Mouse (Mus musculus) embryo, embryonic 11.5 days (tissue): ENCODE data around the gene Eif1.
"Not testable (repeated sequence)": the region's sequence is repeated elsewhere in the genome, so short reads cannot be mapped to it uniquely, and the experiment has no call there.

Experiments
- DNase-seq: peaks from one replicate; pipeline ENCODE4 v3.0.0-alpha.2; 2012; ENCODE audit warnings: low read depth, low spot score

Eif1 gene

DNA sequence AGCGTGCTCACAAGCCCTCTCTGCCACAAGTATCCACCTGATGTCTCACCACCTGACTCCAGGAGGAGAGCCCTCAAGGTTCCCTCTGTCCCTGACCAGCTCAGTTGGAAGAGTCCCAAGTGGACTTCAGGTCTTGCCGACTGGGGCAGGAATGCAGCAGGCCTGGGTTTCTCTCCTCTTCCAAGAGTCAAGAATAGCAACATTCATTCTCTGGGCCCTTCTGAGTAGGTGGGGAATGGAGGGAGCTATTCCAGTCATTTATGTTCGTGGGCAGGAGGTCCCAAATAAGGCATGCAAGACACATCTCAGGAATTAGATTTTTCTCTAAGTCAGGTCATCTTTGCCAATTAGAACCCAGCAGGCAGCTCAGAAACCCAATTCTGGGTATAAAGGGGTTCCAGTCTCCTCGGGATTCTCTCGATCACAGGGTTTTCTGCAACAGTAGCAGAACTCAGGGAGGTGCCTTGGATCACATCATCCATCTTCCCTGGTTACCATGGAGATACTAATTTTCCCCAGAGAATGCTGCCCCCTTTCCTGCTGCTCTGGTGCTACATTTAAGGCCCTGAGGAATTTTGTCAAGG lies 7.5 kb upstream of the Eif1 start:
- no peak for DNase-seq

DNA sequence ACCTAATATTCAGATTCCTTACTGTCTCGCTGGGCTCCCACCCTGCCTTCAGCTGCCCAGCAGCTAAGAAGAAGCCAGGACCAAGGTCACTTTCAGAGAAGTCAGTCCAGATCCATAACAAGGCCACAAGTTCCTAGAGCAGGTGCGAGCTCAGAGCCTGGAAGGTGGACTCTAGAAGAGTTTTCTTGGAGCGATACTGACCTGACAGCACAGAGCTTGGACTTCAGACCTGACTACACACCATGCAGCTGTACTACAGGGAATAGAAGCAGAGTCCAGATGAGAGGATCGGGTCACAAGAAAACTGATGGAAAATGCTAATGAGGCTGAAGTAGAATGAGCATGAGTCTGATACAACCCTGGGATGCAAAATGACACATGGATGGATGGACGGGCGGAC lies 6.3 kb upstream of the Eif1 start:
- DNase-seq, result no peak

DNA sequence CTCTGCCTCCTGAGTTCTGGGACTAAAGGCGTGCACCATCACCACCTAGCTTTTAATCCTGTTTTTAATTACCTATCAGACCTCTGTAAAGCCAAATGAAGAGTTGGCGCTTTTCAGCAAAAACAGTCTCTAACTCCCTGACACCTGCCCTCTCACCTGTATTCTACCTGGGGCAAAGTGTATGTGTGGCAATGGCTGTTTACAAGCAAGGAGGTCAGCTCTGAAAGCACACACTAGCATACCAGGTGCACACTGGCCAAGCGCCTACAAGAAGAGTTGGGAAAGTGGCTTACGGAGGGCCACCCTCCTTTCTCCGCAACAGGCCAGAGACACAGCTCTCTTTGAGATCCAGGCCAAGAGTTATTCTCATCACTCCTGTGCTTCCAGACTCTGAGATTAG lies 4.2 kb upstream of the Eif1 start:
- no peak for DNase-seq

DNA sequence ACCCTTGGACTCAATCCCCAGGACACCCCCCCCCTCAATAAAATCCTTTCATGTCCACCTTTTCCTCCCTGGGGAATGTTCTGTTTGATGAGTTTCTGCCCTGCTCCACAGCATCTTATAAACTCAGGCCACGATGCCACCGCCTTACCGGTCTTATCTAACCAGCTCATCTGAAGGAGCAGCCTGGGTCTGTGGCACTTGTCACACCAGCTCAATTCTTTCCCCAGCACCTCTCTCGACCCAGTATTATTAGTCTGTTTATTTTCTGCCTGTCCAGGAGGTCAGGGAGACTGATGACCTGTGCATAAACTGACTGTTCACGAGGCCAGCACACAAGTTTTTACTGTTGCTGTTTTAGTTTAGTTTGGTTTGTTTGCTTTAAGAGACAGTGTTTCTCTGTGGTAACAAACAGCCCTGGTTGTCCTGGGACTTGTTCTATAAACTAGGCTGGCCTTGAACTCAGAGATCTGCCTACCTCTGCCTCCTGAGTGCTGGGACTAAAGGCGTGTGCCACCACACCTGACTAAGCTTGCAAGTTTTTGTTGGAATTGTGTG lies 1.8 kb upstream of the Eif1 start:
- DNase-seq, result no peak

DNA sequence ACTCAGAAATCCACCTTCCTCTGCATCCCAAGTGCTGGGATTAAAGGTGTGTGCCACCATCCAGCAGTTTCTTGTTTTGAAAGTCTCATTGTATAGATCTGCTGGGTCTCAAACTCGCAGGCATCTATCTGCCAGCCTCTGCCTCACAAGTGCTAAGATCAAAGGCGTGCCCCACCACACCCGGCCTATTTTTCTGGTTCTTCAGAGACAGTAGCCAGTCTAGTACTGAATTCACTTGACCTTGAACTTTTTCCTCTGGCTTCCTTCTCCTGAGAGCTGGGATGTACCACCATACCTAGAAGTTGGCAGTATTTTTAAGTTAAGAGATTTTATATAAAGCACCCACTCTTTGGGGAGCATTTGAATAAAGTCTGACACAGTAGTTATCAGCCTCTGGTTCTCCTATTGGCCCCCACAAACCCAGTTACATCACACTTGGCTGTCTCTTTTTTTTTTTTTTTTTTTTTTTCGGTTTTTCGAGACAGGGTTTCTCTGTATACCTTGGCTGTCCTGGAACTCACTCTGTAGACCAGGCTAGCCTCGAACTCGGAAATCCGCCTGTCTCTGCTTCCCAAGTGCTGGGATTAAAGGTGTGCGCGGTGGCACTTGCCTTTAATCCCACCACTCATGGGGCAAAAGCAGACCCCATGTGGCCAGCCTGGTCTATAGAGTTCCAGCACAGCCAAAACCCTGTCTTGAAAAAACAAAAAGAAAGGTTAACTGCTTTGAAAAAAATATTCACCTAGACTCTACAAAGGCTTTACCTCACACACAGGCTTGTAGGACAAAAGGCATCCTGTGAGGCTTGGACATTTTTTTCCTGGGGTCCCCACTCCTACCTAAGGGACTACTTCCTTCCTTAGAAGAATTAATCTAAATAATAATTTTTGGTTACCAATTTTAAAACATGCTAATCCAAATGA lies 895 bp upstream of the Eif1 start:
- no peak for DNase-seq

DNA sequence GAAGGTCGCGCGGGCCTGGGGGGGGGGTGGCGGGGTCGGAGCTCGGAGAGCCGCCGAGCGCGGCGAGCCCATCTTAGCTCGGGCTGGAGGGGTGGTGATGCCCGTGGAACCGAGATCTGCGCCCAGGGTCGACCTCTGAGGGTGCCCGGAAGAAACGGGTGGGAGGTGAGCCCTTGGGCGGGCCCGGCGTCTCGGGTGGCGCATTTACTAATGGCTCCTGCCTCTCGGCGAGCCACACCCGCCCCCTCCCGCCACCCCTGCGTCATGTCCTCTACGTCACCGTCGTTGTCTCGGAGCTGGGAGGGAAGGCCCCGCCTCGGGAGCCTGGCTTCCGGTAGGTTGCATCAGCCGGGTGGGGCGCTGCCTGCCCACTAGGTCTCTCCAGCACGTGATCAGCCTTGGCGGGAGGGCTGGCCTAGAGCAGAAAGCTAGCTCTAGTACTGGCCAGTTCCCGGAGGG lies 516 bp downstream of the Eif1 start:
- DNase-seq, result peak; percentile 95

DNA sequence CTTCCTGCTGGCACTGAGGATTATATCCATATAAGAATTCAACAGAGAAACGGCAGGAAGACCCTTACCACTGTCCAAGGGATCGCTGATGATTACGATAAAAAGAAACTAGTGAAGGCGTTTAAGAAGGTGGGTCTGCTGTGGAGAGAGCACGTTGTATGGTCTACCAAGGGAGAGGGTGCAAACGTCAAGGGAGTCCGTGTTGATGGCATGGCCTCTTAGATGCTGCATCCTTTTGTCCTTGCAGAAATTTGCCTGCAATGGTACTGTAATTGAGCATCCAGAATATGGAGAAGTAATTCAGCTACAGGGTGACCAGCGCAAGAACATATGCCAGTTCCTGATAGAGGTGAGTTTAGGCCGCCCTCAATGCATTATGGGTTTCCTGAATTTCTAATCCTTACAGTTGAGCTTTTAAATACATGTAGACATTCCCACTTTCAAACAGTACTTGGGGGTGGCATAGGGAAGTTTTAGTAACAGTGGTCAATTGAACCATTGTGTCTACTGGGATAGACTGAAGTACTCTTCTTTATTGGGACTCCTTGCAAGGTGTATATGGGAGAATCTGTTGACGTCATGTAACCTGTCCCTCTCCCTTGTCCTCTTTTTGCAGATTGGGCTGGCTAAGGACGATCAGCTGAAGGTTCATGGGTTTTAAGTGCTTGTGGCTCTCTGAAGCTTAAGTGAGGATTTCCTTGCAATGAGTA lies 1.2 kb downstream of the Eif1 start:
- not testable (repeated sequence) for DNase-seq

DNA sequence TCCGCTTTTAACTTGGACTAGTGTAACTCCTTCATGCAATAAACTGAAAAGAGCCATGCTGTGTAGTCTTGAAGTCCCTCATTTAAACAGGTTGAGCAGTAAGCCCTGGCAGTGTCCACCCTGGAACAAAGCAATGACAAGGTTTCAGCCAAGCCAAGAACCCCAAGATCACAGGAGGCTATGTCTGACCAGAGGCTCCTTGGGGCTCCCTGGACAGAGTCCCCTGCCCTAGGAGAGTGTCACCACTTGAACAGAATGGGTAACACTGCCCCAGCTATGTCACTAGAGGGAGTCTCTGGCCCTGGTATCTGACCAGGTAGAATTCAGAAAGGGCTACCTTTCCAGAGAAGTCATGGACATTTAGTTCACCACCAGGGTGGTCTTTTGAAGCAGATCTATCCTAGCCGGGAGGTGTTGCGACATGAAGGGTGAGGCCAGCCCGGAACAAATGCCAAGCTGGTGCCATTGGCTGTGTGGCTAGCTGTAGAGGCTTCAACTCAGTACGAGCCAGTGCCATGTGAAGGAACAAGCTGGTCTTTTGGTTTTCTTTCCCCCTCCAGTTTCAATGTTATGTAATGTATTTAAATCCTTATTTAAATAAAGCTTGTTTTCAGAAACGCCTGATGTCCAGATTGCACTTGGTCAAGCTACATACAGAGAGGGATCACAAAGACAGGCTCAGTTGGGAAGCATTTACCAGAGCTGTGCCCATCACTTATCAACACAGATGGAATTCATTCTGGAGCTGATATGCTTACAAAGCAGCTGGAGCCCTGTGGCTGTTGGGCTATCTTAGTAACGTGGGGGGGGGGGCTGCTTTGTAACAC lies 2.0 kb downstream of the Eif1 start:
- not testable (repeated sequence) for DNase-seq

DNA sequence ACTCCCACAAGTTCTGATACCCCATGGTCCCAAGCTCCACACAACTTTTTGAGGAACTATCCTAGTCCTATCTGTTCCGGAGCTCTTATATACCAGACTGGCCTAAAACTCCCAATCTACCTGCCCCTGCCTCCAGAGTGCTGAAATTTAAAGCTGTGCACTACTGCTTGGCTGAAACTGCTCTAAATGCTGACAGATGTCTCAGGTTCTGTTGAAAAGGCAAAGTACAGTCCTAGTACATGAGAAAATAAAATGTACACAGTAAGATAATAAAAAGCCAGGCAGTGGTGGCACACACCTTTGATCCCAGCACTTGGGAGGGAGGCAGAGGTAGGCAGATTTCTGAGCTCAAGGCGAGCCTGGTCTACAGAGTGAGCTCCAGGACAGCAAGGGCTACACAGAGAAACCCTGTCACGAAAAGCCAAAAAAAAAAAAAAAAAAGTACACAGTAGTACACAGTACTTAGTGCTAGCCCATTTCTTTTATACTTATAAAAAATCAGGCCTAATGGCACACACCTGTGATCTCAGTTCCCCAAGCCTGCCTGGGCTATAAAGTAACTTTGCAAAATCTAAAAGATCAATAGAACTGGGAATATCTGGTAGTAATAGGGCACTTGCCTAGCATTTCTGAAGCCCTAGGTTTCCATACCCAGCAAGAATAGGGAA lies 3.0 kb downstream of the Eif1 start:
- no peak for DNase-seq

DNA sequence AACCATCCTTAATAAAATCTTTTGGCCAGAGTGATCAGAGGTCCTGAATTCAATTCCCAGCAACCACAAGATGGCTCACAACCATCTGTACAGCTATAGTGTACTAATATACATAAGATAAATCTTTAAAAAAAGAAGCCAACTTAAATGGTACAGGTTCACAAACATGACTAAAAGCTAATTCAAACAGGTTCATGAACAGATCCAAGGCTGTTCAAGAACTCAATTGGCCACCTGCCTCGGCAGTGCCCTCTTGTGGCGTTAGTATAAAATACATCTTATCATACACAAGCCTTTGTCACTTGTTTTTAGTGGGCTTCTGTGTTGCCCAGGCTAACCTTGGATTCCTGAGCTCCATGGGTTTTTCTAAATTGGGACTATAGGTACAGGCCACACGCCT lies 3.9 kb downstream of the Eif1 start:
- DNase-seq, result peak; percentile 63

DNA sequence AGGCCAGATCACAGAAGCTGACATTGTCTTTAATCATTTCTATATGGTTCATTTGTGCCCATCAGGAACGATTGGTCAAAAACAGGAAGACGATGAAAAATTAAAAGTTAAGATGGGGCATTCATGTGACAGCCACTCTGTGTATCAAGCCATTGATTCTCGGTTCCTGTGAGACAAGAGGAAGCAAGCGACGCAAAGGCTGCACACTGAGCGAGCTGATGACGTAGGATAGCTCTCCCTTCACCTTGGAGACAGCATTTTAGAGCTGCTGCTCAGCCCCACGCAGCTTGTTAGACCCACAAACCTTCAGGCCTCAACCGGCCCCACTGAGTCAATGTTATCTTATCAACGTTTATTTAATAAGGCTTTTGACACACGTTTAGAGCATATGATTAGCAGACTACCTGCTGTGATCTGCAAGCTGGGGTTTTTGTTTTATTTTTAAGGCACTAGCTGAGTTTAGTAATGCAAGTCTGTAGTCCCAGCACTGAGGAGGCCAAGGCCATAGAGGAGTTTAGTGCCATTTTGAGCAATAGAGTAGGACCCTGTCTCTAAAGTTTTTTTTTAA lies 5.5 kb downstream of the Eif1 start:
- DNase-seq, result no peak

DNA sequence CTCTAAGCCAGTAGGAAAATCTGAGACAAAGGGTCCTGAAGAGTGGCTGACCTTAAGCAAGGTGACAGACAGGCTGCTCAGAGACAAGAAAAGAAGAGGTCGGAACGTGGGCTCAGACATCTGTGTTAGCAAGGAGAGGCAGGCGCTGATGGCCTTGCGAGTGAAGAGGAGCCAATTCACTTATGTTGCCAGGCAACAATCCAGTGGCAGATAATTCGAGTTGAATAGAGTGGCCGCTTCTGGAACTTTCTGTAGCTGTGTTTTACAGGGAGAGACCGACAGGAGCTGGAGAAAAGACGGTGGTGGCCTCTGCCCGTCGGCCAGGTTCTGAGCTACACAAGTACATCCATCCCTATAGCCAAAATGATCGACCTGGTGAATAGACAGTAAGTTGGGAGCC lies 7.6 kb downstream of the Eif1 start:
- no peak for DNase-seq

DNA sequence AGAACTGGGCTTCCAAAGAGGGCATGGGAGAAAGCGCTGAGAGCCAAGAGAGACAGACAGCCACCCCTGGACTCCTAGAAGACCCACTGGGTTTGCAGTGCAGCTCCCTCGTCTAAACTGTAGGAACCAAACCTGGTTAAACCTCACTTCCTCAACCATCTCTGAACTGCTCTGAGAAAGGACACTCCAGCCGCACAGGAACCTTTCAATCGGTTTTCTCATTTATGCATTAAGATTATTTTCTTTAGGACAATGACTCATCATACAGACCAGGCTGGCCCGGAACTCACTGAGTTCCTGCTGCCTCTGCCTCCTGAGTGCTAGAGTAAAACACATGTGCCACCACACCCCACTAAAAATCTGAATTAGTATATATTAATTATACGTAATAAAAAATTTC lies 8.1 kb downstream of the Eif1 start:
- DNase-seq, result no peak

DNA sequence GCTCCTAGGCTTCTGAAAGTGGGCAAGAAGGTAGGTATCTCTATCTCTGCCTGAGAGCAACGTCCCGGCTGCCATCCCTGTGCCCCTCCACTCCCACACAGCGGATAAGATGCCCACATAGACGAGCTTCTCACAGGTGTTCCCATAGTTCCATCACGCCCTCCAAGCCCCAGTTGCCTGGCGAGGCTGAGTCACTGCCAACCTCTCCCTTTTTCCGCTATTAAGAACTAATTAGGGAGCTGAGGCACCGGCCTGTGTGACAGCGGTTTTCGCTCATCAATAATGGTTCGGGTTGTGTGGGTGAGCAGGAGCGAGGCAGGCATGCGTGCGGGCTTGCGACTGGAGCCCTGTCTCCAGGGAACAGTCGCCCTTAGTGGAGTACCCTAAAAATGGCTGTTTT lies 10.6 kb downstream of the Eif1 start:
- DNase-seq, result no peak

DNA sequence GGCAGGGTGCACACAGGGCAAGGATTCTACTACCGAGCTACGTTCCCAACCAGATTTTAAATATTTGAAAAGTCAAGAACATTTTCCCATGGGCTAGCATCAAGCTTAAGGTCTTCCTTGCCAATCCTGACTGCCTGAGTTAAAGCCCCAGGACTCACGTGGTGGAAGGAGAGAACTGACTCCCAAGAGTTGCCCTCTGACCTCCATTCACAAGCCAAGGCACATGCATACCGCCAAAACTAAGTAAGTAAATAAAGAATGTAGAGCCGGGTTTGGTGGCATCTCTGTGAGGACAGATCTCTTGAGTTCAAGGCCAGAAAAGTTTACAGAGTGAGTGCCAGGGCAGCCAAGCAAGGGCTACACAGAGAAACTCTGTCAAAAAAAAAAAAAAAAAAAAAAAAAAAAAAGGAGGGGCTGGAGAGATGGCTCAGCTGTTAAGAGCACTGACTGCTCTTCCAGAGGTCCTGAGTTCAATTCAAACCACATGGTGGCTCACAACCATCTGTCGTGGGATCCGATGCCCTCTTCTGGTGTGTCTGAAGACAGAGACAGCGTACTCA lies 11.2 kb downstream of the Eif1 start:
- DNase-seq, result not testable (repeated sequence)

DNA sequence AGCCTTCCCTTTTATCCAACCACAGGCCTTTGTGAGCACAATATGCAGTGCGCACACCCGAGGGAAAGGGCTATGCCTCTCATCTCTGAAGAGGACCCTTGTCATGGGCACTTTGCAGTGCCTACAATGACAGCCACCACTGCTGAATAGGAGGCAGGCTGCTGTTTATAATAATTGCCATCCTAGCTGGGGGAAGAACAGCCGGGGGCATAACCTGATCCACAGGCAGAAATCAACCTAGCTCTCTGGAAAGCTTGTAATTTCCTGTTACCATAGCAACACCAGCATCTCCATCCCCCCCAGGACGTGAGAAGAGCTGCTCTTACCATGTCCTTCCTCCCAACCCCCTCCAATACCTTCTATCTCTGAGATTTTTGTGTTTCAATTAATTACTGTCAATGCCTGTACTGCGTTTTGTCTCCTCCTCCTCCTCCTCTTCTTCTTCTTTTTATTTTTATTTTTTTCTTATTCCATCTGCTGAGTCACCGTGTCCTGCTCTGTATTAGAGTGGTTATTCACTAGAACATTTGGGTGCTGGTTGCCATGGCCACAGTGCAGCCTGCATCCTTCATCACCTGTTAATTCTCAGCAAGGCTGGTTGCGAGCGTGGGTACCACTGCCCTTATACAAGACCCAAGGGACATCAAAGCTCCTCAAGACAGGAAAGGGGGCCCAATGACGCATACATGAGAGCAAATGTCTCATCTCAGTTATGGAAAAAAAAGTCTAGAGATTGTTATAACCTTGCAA lies 13.3 kb downstream of the Eif1 start:
- DNase-seq, result no peak

DNA sequence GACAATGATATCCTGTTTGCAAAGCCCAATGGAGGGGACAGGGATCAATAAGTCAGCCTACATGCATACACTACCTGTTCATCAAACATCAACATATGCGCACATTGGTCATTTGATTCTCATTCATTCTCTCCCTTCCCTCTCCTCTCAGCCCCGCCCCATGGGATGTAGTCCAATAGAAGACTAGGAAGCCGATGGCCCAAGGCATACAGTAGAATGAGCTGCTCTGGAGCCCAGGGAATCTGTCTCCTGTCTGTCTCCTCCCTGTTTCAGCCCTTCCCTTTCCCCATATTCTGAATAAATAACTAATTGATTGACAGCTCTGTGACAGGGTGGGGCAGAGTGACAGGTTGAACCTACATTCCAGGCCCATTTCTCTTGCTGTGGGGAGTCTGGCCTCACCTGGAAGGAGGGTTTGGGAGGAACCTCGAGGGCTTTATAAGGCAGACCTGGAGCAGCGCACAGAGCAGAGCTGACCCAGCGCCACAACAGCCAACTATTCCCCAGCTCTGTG lies 14.3 kb downstream of the Eif1 start, which contains the start of gene Gast:
TSS of gene Gast (plus strand) at position 464 of the 514 bp plus-strand sequence.
- no peak for DNase-seq

DNA sequence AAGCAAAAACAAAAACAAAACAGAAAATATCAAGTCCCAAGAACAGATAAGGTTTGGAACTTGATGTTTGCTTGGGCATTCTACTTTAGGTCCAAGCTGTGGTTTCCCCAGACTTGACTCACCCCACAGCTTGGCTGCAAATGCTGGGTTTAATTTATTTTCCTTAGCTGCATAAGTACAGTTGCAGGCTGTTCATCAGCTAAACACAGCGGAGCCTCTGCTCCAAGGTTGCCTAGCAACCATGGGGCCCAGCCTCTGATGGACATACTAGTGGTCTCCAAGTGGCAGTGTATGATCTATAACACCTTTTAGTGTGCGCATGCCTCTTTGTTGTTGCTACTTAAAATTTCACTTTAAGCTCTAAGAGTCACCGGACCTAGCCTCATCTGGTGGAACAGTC lies 16.0 kb downstream of the Eif1 start:
- DNase-seq, result no peak

DNA sequence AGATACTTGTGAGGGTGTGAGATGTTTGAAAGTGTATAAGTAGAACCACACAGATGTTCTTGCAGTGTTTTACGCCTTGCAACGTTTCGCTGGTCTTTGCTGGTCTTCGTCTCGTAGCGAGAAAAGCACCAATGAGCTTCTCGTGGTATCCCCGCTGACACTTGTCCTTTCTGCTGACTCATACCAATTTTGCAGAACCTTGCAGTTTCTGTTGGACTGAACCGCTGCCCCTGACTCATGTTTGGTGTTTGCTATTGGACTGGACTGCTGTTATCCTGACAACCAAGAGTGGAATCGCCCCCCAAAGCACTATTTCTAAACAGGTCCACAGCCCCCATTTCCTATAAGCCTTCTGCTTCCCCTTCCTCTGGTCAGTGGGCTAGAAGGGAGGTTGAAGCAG lies 24.6 kb downstream of the Eif1 start:
- no peak for DNase-seq
